Mouse (Mus musculus): ENCODE results near the gene Usp16.
A peak's percentile ranks its signal among the peaks of the same experiment; 100 is the strongest.

Usp16 gene

GRCm38 (mm10) chr16:87454419-87455179, at the start of gene Usp16:
Usp16 (plus strand) TSS chr16:87454703.
- peak; percentile 81 to 88 for DNase-seq

- no peak for DNase-seq
Measured at GRCm38 (mm10) chr16:87405001-87405400, 49.5 kb upstream of the Usp16 start.

DNA sequence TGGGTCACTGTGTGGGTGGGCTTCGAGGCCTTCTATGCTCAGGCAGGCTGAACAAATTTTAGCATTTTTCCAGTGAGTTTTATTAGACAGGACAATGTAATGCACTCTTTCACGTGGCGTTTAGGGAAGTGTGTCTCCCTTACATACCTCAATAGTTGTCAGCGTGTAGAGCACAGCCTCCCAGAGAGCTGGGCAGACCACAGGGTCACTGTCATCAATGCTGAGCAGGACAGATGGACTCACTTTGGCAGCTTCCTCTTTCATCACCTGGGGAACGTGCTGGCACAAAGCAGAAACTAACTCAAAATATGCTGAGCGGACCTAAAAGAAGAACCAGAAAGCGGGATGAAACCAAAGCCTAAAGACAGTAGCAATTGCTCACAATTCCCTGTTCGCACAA, 33.8 kb upstream of the Usp16 start:
- no peak for DNase-seq

DNA sequence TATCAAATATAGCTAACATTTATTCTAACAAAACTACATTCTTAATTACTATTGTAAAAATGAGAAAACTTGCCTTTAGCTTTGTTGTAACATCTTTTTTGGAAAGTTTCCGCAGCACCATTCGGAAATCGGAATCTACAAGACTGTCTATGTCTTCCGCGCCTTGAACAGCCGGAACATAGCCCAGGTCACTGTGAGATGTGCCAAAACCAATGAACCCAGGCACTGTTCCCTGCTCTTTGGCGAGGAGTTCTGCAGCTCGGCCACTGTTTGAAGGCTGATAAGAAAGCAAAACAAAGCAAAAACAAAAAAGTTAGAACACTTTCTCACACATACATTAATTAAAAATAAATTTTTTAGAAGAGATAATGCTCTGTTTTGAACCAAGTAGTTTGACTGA, 27.0 kb upstream of the Usp16 start:
- DNase-seq: no peak

GRCm38 (mm10) chr16:87432033-87432814, 22.3 kb upstream of the Usp16 start, which contains the start of gene Ltn1:
Ltn1 (minus strand) TSS chr16:87432612.
- DNase-seq: peak; percentile 96 to 97

DNA sequence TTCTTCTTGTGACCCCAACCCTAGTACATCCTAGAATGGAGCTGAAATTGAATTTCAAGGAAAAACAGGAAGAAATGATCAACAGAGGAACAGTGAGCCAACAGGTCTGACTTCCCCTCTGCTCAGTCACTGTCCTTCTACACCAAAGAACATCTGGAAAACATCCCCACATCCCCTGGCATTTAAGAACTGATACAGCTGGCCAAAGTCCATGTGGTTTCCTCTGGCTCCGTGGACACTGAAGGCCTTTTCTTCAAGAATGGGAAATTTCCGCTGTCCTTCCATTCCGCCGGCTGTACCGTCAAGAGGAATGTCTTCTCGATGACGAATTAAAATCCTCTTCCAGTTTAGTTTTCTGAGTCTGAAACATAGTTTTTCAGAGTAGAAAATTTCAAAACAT, 20.2 kb upstream of the Usp16 start:
- no peak for DNase-seq

GRCm38 (mm10) chr16:87434946-87435345, 19.6 kb upstream of the Usp16 start:
- no peak for DNase-seq

- no peak for DNase-seq
Measured at GRCm38 (mm10) chr16:87435411-87436205, 18.9 kb upstream of the Usp16 start.

DNA sequence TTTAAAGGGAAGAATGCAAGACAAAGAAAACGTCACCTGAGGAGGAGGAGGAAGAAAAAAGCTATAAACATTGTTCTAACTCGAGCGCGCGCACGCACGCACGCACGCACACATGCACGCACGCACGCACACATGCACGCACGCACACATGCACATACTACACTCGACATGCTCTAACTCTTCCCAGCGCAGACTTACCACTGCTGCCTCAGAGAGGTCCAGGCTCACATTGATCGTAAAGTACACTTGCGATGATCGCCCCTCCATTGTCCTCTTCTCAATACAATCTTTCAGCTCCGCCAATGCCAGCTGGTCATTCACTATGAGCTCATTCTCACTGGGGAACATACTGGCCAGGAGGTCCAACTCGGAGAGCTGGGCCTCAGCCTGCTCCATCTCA, 17.4 kb upstream of the Usp16 start:
- DNase-seq: no peak

GRCm38 (mm10) chr16:87438697-87439096, 15.8 kb upstream of the Usp16 start:
- no peak for DNase-seq

DNA sequence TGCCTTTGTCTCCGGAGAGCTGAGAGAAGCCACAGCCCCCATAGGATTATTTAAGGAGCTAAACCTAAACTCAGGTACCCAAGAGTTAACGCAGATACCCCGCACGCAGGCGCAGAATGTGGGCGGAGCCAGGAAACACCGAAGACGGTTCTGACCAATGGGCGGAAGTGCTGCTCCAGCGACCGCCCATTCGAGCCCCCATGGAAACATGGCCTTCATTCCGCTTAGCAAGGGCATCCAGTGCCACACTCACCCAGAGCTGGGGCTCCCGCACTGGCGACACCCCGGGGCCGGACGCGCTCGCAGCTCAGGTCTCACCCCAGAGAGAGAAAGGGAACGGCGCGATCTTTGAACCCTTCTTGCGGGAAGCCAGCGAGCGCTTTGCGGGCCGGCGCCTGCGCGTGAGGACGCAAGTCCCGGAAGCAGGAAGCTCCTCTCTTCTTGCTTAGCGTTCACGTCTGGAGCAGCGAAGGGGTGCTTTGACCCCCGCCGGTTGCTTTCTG, 14.3 kb upstream of the Usp16 start, which contains the start of gene Rwdd2b:
Gene Rwdd2b, minus strand, starts transcription at position 390 of the 503 bp plus-strand sequence.
- peak; percentile 83 to 90 for DNase-seq

DNA sequence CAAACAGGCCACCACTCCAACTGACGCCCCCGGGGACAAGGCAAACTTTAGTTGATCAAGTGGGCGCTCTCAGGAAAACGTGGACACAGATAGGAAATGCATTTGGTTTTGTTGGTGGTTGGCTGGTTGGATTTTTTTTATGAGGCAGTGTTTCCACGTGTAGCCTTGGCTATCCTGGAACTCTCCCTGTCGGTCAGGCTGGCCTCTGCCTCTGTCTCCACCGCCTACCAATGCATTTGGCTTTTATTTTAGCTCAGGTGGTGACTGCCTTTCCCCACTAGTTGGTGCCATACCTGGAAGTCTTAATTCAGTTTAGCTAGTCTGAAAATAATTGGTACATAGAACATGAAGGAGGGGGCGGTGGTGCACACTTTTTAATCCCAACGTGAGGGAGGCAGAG, 13.4 kb upstream of the Usp16 start:
- no peak for DNase-seq

DNA sequence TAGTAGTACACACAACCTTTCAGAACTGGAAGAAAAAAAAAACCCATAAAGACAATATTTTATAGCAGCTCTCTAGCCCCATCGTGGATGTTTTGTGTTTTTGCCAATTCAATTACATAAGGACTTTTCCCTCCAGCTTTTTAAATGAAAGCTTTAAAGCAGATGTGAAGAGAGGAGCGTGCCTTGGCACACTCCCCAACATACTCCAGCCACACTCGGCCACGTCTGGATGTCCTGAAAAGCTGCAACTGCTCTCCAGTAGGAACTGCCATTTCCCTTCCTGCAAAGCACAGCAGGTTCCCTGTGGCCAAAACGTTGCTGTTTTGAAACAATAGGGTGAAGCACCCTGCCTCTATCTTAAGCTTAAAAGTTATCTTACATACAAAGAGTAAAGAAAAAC, 12.2 kb upstream of the Usp16 start:
- DNase-seq: no peak

DNA sequence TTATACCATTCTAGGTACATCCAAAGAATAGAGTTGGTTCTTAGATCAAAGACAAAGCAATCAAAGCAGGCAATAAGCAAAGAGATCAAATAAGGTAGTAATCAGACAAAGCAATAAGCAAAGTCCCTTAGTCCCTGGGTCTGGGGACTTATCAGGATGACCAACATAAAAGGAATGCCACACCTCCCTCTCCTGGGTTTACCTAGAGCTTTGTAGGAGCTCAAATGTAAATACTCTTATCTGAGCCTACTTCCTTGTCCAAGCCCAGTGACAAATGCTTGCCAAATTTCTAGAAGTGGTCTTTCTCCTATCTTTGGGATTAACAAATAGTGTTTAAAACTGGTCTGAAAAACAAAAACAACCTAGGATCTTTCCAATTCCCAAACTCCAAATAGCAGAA, 11.3 kb upstream of the Usp16 start:
- no peak for DNase-seq

GRCm38 (mm10) chr16:87444071-87444470, 10.4 kb upstream of the Usp16 start:
- DNase-seq: no peak

DNA sequence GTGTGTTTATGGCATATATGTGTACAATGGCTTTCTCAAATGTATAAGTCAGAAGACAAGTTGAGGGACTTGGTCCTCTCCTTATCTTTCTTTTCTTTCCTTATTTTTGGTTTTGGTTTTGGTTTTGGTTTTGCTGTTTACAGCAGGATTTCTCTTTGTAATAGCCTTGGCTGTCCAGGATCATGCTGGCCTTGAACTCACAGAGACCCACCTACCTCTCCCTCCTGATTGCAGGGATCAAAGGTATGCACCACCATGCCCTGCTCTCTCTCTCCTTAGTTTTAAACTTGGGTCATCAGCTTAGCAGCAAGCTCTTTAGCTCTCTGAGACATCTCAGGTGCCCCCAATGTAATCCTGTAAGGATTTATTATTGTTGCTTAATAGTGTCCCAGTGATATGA, 9.4 kb upstream of the Usp16 start:
- no peak for DNase-seq

DNA sequence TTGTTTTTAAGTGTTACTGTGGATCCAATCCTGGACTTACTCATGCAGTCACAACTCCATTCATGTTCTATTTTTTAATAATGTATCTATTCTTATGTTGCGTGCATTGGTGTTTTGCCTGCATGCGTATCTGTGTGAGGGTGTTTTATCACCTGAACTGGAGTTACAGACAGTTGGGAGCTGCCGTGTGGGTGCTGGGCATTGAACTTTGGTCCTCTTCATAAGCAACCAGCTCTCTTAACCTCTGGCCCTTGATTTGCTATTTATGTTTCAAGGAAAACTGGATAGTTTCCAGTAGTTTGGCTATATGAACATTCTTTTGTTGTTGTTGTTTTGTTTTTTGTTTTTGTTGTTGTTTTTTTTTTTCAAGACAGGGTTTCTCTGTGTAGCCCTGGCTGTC, 9.0 kb upstream of the Usp16 start:
- DNase-seq: no peak

DNA sequence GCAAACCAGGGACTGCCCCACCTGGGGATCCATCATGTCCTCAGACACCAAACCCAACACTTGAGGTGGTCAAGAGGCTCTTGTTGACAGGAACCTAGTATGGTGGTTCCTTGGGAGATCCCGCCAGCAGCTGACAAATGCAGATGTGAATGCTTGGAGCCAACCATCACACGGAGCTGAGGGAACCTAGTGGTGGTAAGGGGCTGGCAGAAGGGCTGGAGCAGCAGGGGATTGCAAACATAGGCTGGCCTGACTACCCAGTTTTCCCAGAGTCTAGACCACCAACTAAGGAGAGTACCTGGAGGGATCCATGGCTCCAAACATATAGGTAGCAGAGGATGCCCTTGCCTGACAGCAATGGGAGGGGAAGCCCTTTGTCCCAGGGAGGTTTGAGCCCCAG, 1.3 kb upstream of the Usp16 start:
- DNase-seq: no peak

DNA sequence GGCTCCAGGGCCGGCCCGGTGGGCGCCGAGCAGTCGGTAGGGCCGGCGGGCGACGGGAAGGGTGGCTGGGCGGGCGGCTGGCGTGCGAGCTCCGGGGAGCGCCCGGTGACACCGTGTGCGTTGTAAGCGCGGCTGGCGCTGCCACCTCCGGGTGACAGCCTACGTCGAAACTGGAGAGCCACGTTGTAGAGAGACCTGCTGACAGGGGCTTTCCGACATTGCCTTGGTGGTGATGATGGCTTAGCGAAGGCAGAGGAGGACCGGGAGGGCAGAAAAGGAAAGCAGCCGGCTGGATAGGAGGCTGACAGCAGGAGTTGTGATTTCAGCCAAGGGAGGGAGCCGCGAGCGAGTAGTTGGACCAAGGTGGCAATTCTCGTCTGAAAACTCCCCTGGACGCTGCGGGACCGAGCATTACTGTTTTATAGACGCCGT, 693 bp downstream of the Usp16 start:
- peak in 1 of 2 experiments; percentile 26 for DNase-seq

DNA sequence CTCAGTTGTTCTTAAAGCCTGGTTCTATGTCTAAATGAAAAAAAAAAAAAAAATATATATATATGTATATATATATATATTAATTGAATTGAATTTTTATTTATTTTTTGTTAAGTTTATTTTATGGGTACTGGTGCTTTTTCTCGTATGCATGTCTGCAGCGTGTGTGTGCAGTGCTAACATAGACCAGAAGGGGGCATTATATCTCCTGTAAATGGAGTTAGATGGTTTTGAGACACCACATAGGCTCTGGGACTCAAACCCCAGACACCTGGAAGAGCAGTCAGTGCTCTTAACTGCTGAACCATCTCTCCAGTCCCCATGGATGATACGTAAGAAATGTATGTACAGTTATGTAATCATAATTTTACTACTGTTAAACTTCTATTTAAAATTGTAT, 4.2 kb downstream of the Usp16 start:
- no peak for DNase-seq

DNA sequence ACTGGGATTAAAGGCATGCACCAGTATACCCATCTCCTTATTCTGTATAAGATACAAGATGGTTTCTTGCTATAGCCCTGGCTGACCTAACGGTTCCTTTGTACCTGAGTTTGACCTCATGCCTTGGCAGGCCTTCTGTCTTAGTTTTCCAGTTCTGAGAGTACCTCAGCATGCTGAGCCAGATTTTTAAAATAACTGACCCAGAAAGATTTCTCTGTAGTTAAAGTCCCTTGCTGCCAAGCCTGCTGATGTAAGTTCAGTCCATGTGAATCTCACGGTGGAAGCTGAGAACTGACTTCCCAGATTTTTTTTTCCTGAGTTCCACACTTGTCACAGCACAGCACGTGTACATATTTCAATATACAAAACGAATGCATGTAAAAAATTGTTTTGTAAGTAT, 16.1 kb downstream of the Usp16 start:
- DNase-seq: no peak

DNA sequence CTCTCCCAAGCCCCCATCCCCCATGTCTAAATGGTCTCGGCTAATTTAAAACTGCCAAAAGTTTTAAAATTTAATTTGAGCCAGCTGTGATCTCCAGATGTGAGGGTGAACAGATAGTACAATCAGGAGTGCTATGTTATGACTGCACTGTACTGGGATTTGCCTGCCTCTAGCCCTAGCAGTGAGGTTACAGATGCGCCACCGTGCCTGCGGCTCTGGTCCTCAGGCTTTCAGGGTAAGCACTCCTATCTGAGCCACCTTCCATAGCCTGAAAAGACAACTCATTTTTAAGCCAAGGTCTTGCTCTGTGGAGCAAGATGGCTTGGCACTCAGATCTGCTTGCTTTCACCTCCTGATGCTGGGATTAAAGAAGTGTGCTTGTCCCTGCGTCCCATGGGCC, 29.9 kb downstream of the Usp16 start:
- no peak for DNase-seq

GRCm38 (mm10) chr16:87486739-87487138, 32.2 kb downstream of the Usp16 start:
- no peak for DNase-seq
